In genomic region chr6:72428036-72428435, GRCm38 (mm10) we compare ENCODE assay signal across 8 mouse cellular contexts. TPM values are rescaled to one million over a fixed set of nuclear protein-coding genes. Genes with fewer than 3 reads are reported as not detected.
DNase-seq lines count a peak whose midpoint lies in the region; ATAC-seq and TF ChIP-seq lines count a peak whose summit lies in the region.

No protein-coding gene starts in this region.

- H3K9me3 ChIP-seq in forebrain, embryonic 12.5 days: no peaks in the 10 kb centered on the region
- H3K9me3 ChIP-seq in liver, embryonic 14.5 days (ENCODE audit: control insufficient read depth, low read length): no peaks in the 10 kb centered on the region
- no peaks in the 10 kb centered on the region for H3K9me3 ChIP-seq in neural tube, embryonic 12.5 days
- H3K9me3 ChIP-seq in stomach, postnatal 0 days (ENCODE audit: control insufficient read depth, low read length): no peaks in the 10 kb centered on the region

- peak; percentile 66 to 79 for DNase-seq in CD8-positive naive resting alpha-beta T cell, adult 2 months (ENCODE audit: low read depth in 2 of 2, low spot score in 2 of 2)
- peak; percentile 85 for DNase-seq in brain, adult 2 months (ENCODE audit: low read depth, low spot score)
- DNase-seq in heart, postnatal 10 days: peak; percentile 83 to 89
- DNase-seq in kidney, postnatal 36 days: peak; percentile 81 to 94
- no peak for DNase-seq in liver, embryonic 14.5 days (ENCODE audit: low read depth in 3 of 3, low spot score in 3 of 3)
- peak; percentile 83 for DNase-seq in stomach, postnatal 0 days (ENCODE audit: low spot score)

- 39% methylated on average over 8 of the region's 8 CpGs for WGBS in forebrain, embryonic 12.5 days
- 36% methylated on average over 8 of the region's 8 CpGs for WGBS in liver, embryonic 14.5 days (ENCODE audit: insufficient replicate concordance)
- 37% methylated on average over 8 of the region's 8 CpGs for whole genome bisulfite sequencing in neural tube, embryonic 12.5 days
- WGBS in stomach, postnatal 0 days: 30% methylated on average over 8 of the region's 8 CpGs

- H3K4me2 ChIP-seq in forebrain, embryonic 12.5 days: no peak overlapping the region
- no peak overlapping the region for H3K4me2 ChIP-seq in liver, embryonic 14.5 days (ENCODE audit: low read depth)
- no peak overlapping the region for H3K4me2 ChIP-seq in neural tube, embryonic 12.5 days (replicated peaks)
- no peak overlapping the region for H3K4me2 ChIP-seq in stomach, postnatal 0 days (replicated peaks; ENCODE audit: low read depth)

- H3K36me3 ChIP-seq in forebrain, embryonic 12.5 days (replicated peaks): peaks cover 72% of the 10 kb centered on the region
- peaks cover 51% of the 10 kb centered on the region for H3K36me3 ChIP-seq in liver, embryonic 14.5 days (replicated peaks; ENCODE audit: control insufficient read depth, insufficient read depth, low read depth)
- H3K36me3 ChIP-seq in neural tube, embryonic 12.5 days: peaks cover 66% of the 10 kb centered on the region
- H3K36me3 ChIP-seq in stomach, postnatal 0 days (ENCODE audit: control insufficient read depth, insufficient read depth, low read length): peaks cover 27% of the 10 kb centered on the region

- TF ChIP-seq EP300 in liver, embryonic 14.5 days (IDR thresholded peaks at IDR 0.05; ENCODE audit: low read depth): no peak
- no peak for TF ChIP-seq EP300 in stomach, postnatal 0 days (optimal IDR thresholded peaks at IDR 0.05)

- peak; percentile 83 for ATAC-seq in forebrain, embryonic 12.5 days (ENCODE audit: low FRiP score)
- 0 out of 2 replicates have a peak, but pooled peaks have one; percentile 26 for ATAC-seq in liver, embryonic 14.5 days (ENCODE audit: insufficient read depth)
- ATAC-seq in neural tube, embryonic 12.5 days (ENCODE audit: low FRiP score, low read depth): peak; percentile 86
- peak; percentile 69 for ATAC-seq in stomach, postnatal 0 days (ENCODE audit: low FRiP score, low TSS enrichment)

- intact Hi-C loops in heart, postnatal 10 days (cut with DNase I): loop anchor here (1.0 to 10.0 kb wide), 3 partner anchors 106 to 407 kb away; no protein-coding TSS in a partner anchor

- no peaks in the 10 kb centered on the region for H3K4me1 ChIP-seq in forebrain, embryonic 12.5 days
- H3K4me1 ChIP-seq in liver, embryonic 14.5 days (replicated peaks; ENCODE audit: control insufficient read depth in 2 of 2, insufficient read depth in 2 of 2, low read length in 1 of 2): no peaks in the 10 kb centered on the region
- 0 out of 2 replicates have a peak, but pooled peaks cover 5% of the 10 kb centered on the region for H3K4me1 ChIP-seq in neural tube, embryonic 12.5 days
- no peaks in the 10 kb centered on the region for H3K4me1 ChIP-seq in stomach, postnatal 0 days (replicated peaks; ENCODE audit: control insufficient read depth, insufficient read depth)

- H3K4me3 ChIP-seq in forebrain, embryonic 12.5 days (replicated peaks): no peak overlapping the region
- no peak overlapping the region for H3K4me3 ChIP-seq in liver, embryonic 14.5 days (ENCODE audit: insufficient read depth in 1 of 2, low read depth in 2 of 2, low read length in 2 of 2)
- no peak overlapping the region for H3K4me3 ChIP-seq in neural tube, embryonic 12.5 days
- no peak overlapping the region for H3K4me3 ChIP-seq in stomach, postnatal 0 days (ENCODE audit: low read depth, low read length)

- TF ChIP-seq CTCF in liver, embryonic 14.5 days (IDR thresholded peaks at IDR 0.05; ENCODE audit: low read depth): peak; percentile 87
- TF ChIP-seq CTCF in stomach, postnatal 0 days (IDR thresholded peaks at IDR 0.05; ENCODE audit: low read depth): peak; percentile 89

- H3K9ac ChIP-seq in forebrain, embryonic 12.5 days: no peak overlapping the region
- no peak overlapping the region for H3K9ac ChIP-seq in liver, embryonic 14.5 days (replicated peaks)
- no peak overlapping the region for H3K9ac ChIP-seq in neural tube, embryonic 12.5 days
- no peak overlapping the region for H3K9ac ChIP-seq in stomach, postnatal 0 days (ENCODE audit: low read length)

- no peaks in the 10 kb centered on the region for H3K27me3 ChIP-seq in forebrain, embryonic 12.5 days
- H3K27me3 ChIP-seq in liver, embryonic 14.5 days (ENCODE audit: control insufficient read depth, insufficient read depth, low read length): no peaks in the 10 kb centered on the region
- no peaks in the 10 kb centered on the region for H3K27me3 ChIP-seq in neural tube, embryonic 12.5 days (replicated peaks)
- H3K27me3 ChIP-seq in stomach, postnatal 0 days (ENCODE audit: control insufficient read depth, insufficient read depth, low read length): no peaks in the 10 kb centered on the region

- no peak overlapping the region for H3K27ac ChIP-seq in forebrain, embryonic 12.5 days
- H3K27ac ChIP-seq in liver, embryonic 14.5 days: no peak overlapping the region
- no peak overlapping the region for H3K27ac ChIP-seq in neural tube, embryonic 12.5 days
- H3K27ac ChIP-seq in stomach, postnatal 0 days (replicated peaks): no peak overlapping the region

RNA-seq across cellular contexts. Expression of gene Mat2a, which starts 11.3 kb away (rescaled TPM):
- 475 and 476 TPM in 2 replicates for polyA plus RNA-seq in forebrain, embryonic 12.5 days (2016; fragmentation: Nextera tagmentation; extraction: Ambion mirVana)
- total RNA-seq in heart, postnatal 10 days (2021): 100 to 1,000 TPM; 204 to 226 TPM
- 59.9 and 99.9 TPM in 2 replicates for polyA plus RNA-seq in liver, embryonic 14.5 days (2012; rRNA removed)
- polyA plus RNA-seq in liver, embryonic 14.5 days (2014; fragmentation: Nextera tagmentation; extraction: Ambion mirVana): 159 and 173 TPM in 2 replicates
- polyA plus RNA-seq in neural tube, embryonic 12.5 days (2016; fragmentation: Nextera tagmentation; extraction: Ambion mirVana): 379 and 423 TPM in 2 replicates
- 143 and 146 TPM in 2 replicates for polyA plus RNA-seq in stomach, postnatal 0 days (2015; fragmentation: Nextera tagmentation; extraction: Ambion mirVana)

RNA-seq across cellular contexts. Expression of gene Ggcx, which starts 13.9 kb away (rescaled TPM):
- polyA plus RNA-seq in forebrain, embryonic 12.5 days (2016; fragmentation: Nextera tagmentation; extraction: Ambion mirVana): 19.1 and 19.8 TPM in 2 replicates
- 10 to 100 TPM; 24.5 to 27.7 TPM for total RNA-seq in heart, postnatal 10 days (2021)
- 10.9 and 11.3 TPM in 2 replicates for polyA plus RNA-seq in liver, embryonic 14.5 days (2012; rRNA removed)
- 5.7 and 6.5 TPM in 2 replicates for polyA plus RNA-seq in liver, embryonic 14.5 days (2014; fragmentation: Nextera tagmentation; extraction: Ambion mirVana)
- 22.5 and 26.8 TPM in 2 replicates for polyA plus RNA-seq in neural tube, embryonic 12.5 days (2016; fragmentation: Nextera tagmentation; extraction: Ambion mirVana)
- polyA plus RNA-seq in stomach, postnatal 0 days (2015; fragmentation: Nextera tagmentation; extraction: Ambion mirVana): 10.7 and 10.8 TPM in 2 replicates

RNA-seq across cellular contexts. Expression of gene Vamp8, which starts 37.5 kb away (rescaled TPM):
- 24.6 and 26.0 TPM in 2 replicates for polyA plus RNA-seq in forebrain, embryonic 12.5 days (2016; fragmentation: Nextera tagmentation; extraction: Ambion mirVana)
- total RNA-seq in heart, postnatal 10 days (2021): 100 to 1,000 TPM in 1 of 2 experiments, 10 to 100 TPM in 1; 95.9 to 102 TPM
- 129 and 188 TPM in 2 replicates for polyA plus RNA-seq in liver, embryonic 14.5 days (2012; rRNA removed)
- polyA plus RNA-seq in liver, embryonic 14.5 days (2014; fragmentation: Nextera tagmentation; extraction: Ambion mirVana): 266 and 276 TPM in 2 replicates
- 31.8 and 34.6 TPM in 2 replicates for polyA plus RNA-seq in neural tube, embryonic 12.5 days (2016; fragmentation: Nextera tagmentation; extraction: Ambion mirVana)
- 368 and 396 TPM in 2 replicates for polyA plus RNA-seq in stomach, postnatal 0 days (2015; fragmentation: Nextera tagmentation; extraction: Ambion mirVana)

RNA-seq across cellular contexts. Expression of gene Vamp5, which starts 47.8 kb away (rescaled TPM):
- polyA plus RNA-seq in forebrain, embryonic 12.5 days (2016; fragmentation: Nextera tagmentation; extraction: Ambion mirVana): 6.0 and 7.6 TPM in 2 replicates
- total RNA-seq in heart, postnatal 10 days (2021): 10 to 100 TPM; 46.5 to 57.8 TPM
- 72.5 and 80.0 TPM in 2 replicates for polyA plus RNA-seq in liver, embryonic 14.5 days (2012; rRNA removed)
- 81.0 and 94.5 TPM in 2 replicates for polyA plus RNA-seq in liver, embryonic 14.5 days (2014; fragmentation: Nextera tagmentation; extraction: Ambion mirVana)
- 17.3 and 18.7 TPM in 2 replicates for polyA plus RNA-seq in neural tube, embryonic 12.5 days (2016; fragmentation: Nextera tagmentation; extraction: Ambion mirVana)
- 20.2 and 22.2 TPM in 2 replicates for polyA plus RNA-seq in stomach, postnatal 0 days (2015; fragmentation: Nextera tagmentation; extraction: Ambion mirVana)

Comparison
In these comparisons a context has a peak if more than half of its experiments do, and no peak if none do; other contexts are left out.
1. DNase-seq: peak in CD8-positive naive resting alpha-beta T cell, adult 2 months (2 of 2), brain, adult 2 months (single experiment), heart, postnatal 10 days (2 of 2), kidney, postnatal 36 days (2 of 2) and stomach, postnatal 0 days (single experiment); none in liver, embryonic 14.5 days (0 of 3).
2. ATAC-seq: peak in every context shown above with its lines; median percentile 86 in neural tube, embryonic 12.5 days; 83 in forebrain, embryonic 12.5 days; 69 in stomach, postnatal 0 days; 26 in liver, embryonic 14.5 days.